Mouse (Mus musculus) hindbrain, embryonic 10.5 days (tissue): ENCODE data around the gene Hspbap1. TPM values are rescaled to one million over a fixed set of nuclear protein-coding genes. Genes with fewer than 3 reads are reported as not detected.

Experiments
- DNase-seq: peaks from one replicate; pipeline ENCODE4 v3.0.0-alpha.2; 2017; ENCODE audit warnings: low spot score
- H3K27ac ChIP-seq: fragments of 300-500 bp; sonication (generic); 2 replicates; pipeline ENCODE4 v1.5.1; 2016; ENCODE audit warnings: mild to moderate bottlenecking, moderate library complexity
- H3K27me3 ChIP-seq: fragments of 300-500 bp; sonication (generic); 2 replicates; pipeline ENCODE4 v1.6.1; 2016; ENCODE audit warnings: mild to moderate bottlenecking; ENCODE audit not compliant: poor library complexity, insufficient read depth, severe bottlenecking
- H3K36me3 ChIP-seq: fragments of 300-500 bp; sonication (generic); 2 replicates; pipeline ENCODE4 v1.6.1; 2016; ENCODE audit warnings: mild to moderate bottlenecking, moderate library complexity
- H3K4me1 ChIP-seq: fragments of 300-500 bp; sonication (generic); replicated peaks from 2 replicates; pipeline ENCODE4 v1.6.1; 2016; ENCODE audit warnings: mild to moderate bottlenecking
- H3K4me3 ChIP-seq: fragments of 300-500 bp; sonication (generic); 2 replicates; pipeline ENCODE4 v1.5.1; 2016; ENCODE audit warnings: mild to moderate bottlenecking, moderate library complexity
- H3K9me3 ChIP-seq: fragments of 300-500 bp; sonication (generic); 2 replicates; pipeline ENCODE4 v1.6.1; 2016; ENCODE audit warnings: mild to moderate bottlenecking, moderate library complexity
- WGBS: fragments of 180-500 bp; shearing (Covaris S2); methylation state at CpG from one replicate; pipeline ENCODE4 v1.1.7; 2016; 5-methylcytosine and 5-hydroxymethylcytosine counted together
- polyA plus RNA-seq: library from polyadenylated mRNA; unstranded; fragments of >200 nt; fragmentation: Nextera tagmentation; extraction: Ambion mirVana; gene quantifications from 2 replicates; pipeline ENCODE4 v1.2.1, GENCODE M21; 2016

The Hspbap1 gene
- polyA plus RNA-seq, 1 experiment from 2014 or later = 24.1 TPM

GRCm38 (mm10) chr16:35768785-35769642 is 1.2 kb upstream of the Hspbap1 start, which contains the start of gene Dirc2:
Gene Dirc2 (minus strand): TSS chr16:35769356.
- H3K36me3 ChIP-seq = no peaks in the 10 kb centered on the region; the same call in 1 of the 2 replicates
- H3K27ac ChIP-seq = peak within 1 kb of the TSS; percentile 91
- DNase-seq = peak; percentile 80
- H3K4me1 ChIP-seq = peaks cover 49% of the 10 kb centered on the region
- H3K27me3 ChIP-seq = no peaks in the 10 kb centered on the region; the same call in 1 of the 2 replicates
- H3K4me3 ChIP-seq = peak within 1 kb of the TSS; percentile 96
- H3K9me3 ChIP-seq = no peaks in the 10 kb centered on the region
- WGBS = under 1% methylated on average over 78 of the region's 78 CpGs

- no peak for DNase-seq
- H3K4me3 ChIP-seq = peak overlapping the region; percentile 96
Measured at GRCm38 (mm10) chr16:35771141-35771540, 966 bp downstream of the Hspbap1 start.

GRCm38 (mm10) chr16:35771606-35772005 is 1.4 kb downstream of the Hspbap1 start:
- 82% methylated on average over 5 of the region's 5 CpGs for WGBS
- peaks cover 60% of the 10 kb centered on the region for H3K4me1 ChIP-seq

More at GRCm38 (mm10) chr16:35771141-35771540, 966 bp downstream of the Hspbap1 start:
- Histone ChIP-seq H3K27me3 (no peaks in the 10 kb centered on the region; the same call in 1 of the 2 replicates), H3K4me1 (peaks cover 60% of the 10 kb centered on the region), H3K27ac (no peak overlapping the region), H3K36me3 (no peaks in the 10 kb centered on the region; the same call in 1 of the 2 replicates), H3K9me3 (no peaks in the 10 kb centered on the region)
- 18% methylated on average over 8 of the region's 8 CpGs for WGBS

GRCm38 (mm10) chr16:35772598-35772997 is 2.4 kb downstream of the Hspbap1 start:
- Histone ChIP-seq H3K9me3 (no peaks in the 10 kb centered on the region), H3K36me3 (no peaks in the 10 kb centered on the region; the same call in 1 of the 2 replicates), H3K27ac (no peak overlapping the region), H3K4me3 (no peak overlapping the region), H3K27me3 (no peaks in the 10 kb centered on the region; the same call in 1 of the 2 replicates), H3K4me1 (peaks cover 58% of the 10 kb centered on the region)
- WGBS = 84% methylated on average over 5 of the region's 5 CpGs
- no peak for DNase-seq

More at GRCm38 (mm10) chr16:35771606-35772005, 1.4 kb downstream of the Hspbap1 start:
- H3K27ac ChIP-seq = no peak overlapping the region
- H3K27me3 ChIP-seq = no peaks in the 10 kb centered on the region; the same call in 1 of the 2 replicates
- H3K36me3 ChIP-seq = no peaks in the 10 kb centered on the region; the same call in 1 of the 2 replicates
- no peak for DNase-seq
- no peaks in the 10 kb centered on the region for H3K9me3 ChIP-seq
- 0 out of 2 replicates have a peak overlapping the region, but pooled peaks have one; percentile 11 for H3K4me3 ChIP-seq

GRCm38 (mm10) chr16:35775835-35776234 is 5.7 kb downstream of the Hspbap1 start:
- H3K4me3 ChIP-seq = no peak overlapping the region
- no peaks in the 10 kb centered on the region for H3K9me3 ChIP-seq
- no peaks in the 10 kb centered on the region; the same call in 1 of the 2 replicates for H3K36me3 ChIP-seq
- 92% methylated on average over 1 of the region's 1 CpGs for WGBS
- H3K27me3 ChIP-seq = no peaks in the 10 kb centered on the region; the same call in 1 of the 2 replicates
- peaks cover 25% of the 10 kb centered on the region for H3K4me1 ChIP-seq
- DNase-seq = no peak
- H3K27ac ChIP-seq = no peak overlapping the region

- Histone ChIP-seq H3K27me3 (no peaks in the 10 kb centered on the region; the same call in 1 of the 2 replicates), H3K4me1 (peaks cover 16% of the 10 kb centered on the region), H3K27ac (no peak overlapping the region), H3K36me3 (no peaks in the 10 kb centered on the region; the same call in 1 of the 2 replicates), H3K4me3 (no peak overlapping the region), H3K9me3 (no peaks in the 10 kb centered on the region)
- WGBS = 90% methylated on average over 7 of the region's 7 CpGs
- DNase-seq = no peak
Measured at GRCm38 (mm10) chr16:35776737-35777136, 6.6 kb downstream of the Hspbap1 start.

- peaks cover 15% of the 10 kb centered on the region; the same call in 1 of the 2 replicates for H3K4me1 ChIP-seq
- H3K27me3 ChIP-seq = no peaks in the 10 kb centered on the region
- H3K9me3 ChIP-seq = no peaks in the 10 kb centered on the region
- no peaks in the 10 kb centered on the region; the same call in 1 of the 2 replicates for H3K36me3 ChIP-seq
- no peak overlapping the region for H3K4me3 ChIP-seq
- no peak overlapping the region for H3K27ac ChIP-seq
- DNase-seq = no peak
- 96% methylated on average over 4 of the region's 4 CpGs for WGBS
Measured at GRCm38 (mm10) chr16:35777768-35778167, 7.6 kb downstream of the Hspbap1 start.

GRCm38 (mm10) chr16:35779681-35780080 is 9.5 kb downstream of the Hspbap1 start:
- peaks cover 5% of the 10 kb centered on the region; the same call in 1 of the 2 replicates for H3K4me1 ChIP-seq
- 88% methylated on average over 7 of the region's 7 CpGs for WGBS
- no peak for DNase-seq
- H3K4me3 ChIP-seq = no peak overlapping the region
- no peaks in the 10 kb centered on the region for H3K27me3 ChIP-seq
- no peaks in the 10 kb centered on the region for H3K36me3 ChIP-seq
- no peaks in the 10 kb centered on the region for H3K9me3 ChIP-seq
- H3K27ac ChIP-seq = no peak overlapping the region

GRCm38 (mm10) chr16:35781096-35781495 is 10.9 kb downstream of the Hspbap1 start:
- Histone ChIP-seq H3K27me3 (no peaks in the 10 kb centered on the region), H3K27ac (no peak overlapping the region), H3K36me3 (no peaks in the 10 kb centered on the region), H3K9me3 (no peaks in the 10 kb centered on the region), H3K4me1 (no peaks in the 10 kb centered on the region), H3K4me3 (no peak overlapping the region)
- no peak for DNase-seq
- 88% methylated on average over 9 of the region's 9 CpGs for WGBS

- Histone ChIP-seq H3K27me3 (no peaks in the 10 kb centered on the region), H3K9me3 (no peaks in the 10 kb centered on the region), H3K4me3 (no peak overlapping the region), H3K36me3 (no peaks in the 10 kb centered on the region), H3K4me1 (no peaks in the 10 kb centered on the region), H3K27ac (no peak overlapping the region)
- WGBS = 87% methylated on average over 5 of the region's 5 CpGs
- no peak for DNase-seq
Measured at GRCm38 (mm10) chr16:35781651-35782050, 11.5 kb downstream of the Hspbap1 start.

- H3K4me1 ChIP-seq = peaks cover 7% of the 10 kb centered on the region
- no peaks in the 10 kb centered on the region for H3K27me3 ChIP-seq
- no peak overlapping the region for H3K27ac ChIP-seq
- no peak overlapping the region for H3K4me3 ChIP-seq
- H3K9me3 ChIP-seq = no peaks in the 10 kb centered on the region
- DNase-seq = no peak
- H3K36me3 ChIP-seq = 0 out of 2 replicates have a peak, but pooled peaks cover 2% of the 10 kb centered on the region
- 89% methylated on average over 13 of the region's 13 CpGs for WGBS
Measured at GRCm38 (mm10) chr16:35782451-35783206, 12.5 kb downstream of the Hspbap1 start.

GRCm38 (mm10) chr16:35783207-35783573 is 13.0 kb downstream of the Hspbap1 start:
- H3K27ac ChIP-seq = no peak overlapping the region
- peaks cover 8% of the 10 kb centered on the region; the same call in 1 of the 2 replicates for H3K36me3 ChIP-seq
- no peaks in the 10 kb centered on the region for H3K9me3 ChIP-seq
- no peak for DNase-seq
- H3K4me3 ChIP-seq = no peak overlapping the region
- 85% methylated on average over 3 of the region's 3 CpGs for WGBS
- H3K27me3 ChIP-seq = no peaks in the 10 kb centered on the region
- H3K4me1 ChIP-seq = peaks cover 9% of the 10 kb centered on the region
